Mouse (Mus musculus) lung, embryonic 16.5 days (tissue): ENCODE results near the gene Crlf1. TPM values are rescaled to one million over a fixed set of nuclear protein-coding genes. Genes with fewer than 3 reads are reported as not detected.

ENCODE experiments used
- ATAC-seq: fragments of 200-750 bp; cut with Nextera tagmentation; 2 replicates; pipeline ENCODE4 v1.8.0; 2017; ENCODE audit warnings: low read depth, mild to moderate bottlenecking, moderate library complexity
- H3K27ac ChIP-seq: fragments of 300-500 bp; sonication (generic); 2 replicates; pipeline ENCODE4 v1.5.1; 2014; ENCODE audit warnings: mild to moderate bottlenecking, control low read depth, low read length
- H3K27me3 ChIP-seq: fragments of 300-500 bp; sonication (generic); 2 replicates; pipeline ENCODE4 v1.6.1; 2014; ENCODE audit warnings: low read depth, low read length, mixed read lengths; ENCODE audit not compliant: control insufficient read depth, insufficient read depth
- H3K36me3 ChIP-seq: fragments of 300-500 bp; sonication (generic); 2 replicates; pipeline ENCODE4 v1.6.1; 2014; ENCODE audit warnings: low read length; ENCODE audit not compliant: control insufficient read depth, insufficient read depth
- H3K4me1 ChIP-seq: fragments of 300-500 bp; sonication (generic); replicated peaks from 2 replicates; pipeline ENCODE4 v1.6.1; 2014; ENCODE audit warnings: low read length, mixed read lengths; ENCODE audit not compliant: control insufficient read depth, insufficient read depth
- H3K4me2 ChIP-seq: fragments of 300-500 bp; sonication (generic); 2 replicates; pipeline ENCODE4 v1.6.1; 2014; ENCODE audit warnings: low read depth, low read length, control low read depth
- H3K4me3 ChIP-seq: fragments of 300-500 bp; sonication (generic); 2 replicates; pipeline ENCODE4 v1.5.1; 2014; ENCODE audit warnings: mild to moderate bottlenecking, low read length, control low read depth
- H3K9ac ChIP-seq: fragments of 300-500 bp; sonication (generic); 2 replicates; pipeline ENCODE4 v1.6.1; 2014; ENCODE audit warnings: low read length, control low read depth
- H3K9me3 ChIP-seq: fragments of 300-500 bp; sonication (generic); 2 replicates; pipeline ENCODE4 v1.6.1; 2016; ENCODE audit warnings: low read length; ENCODE audit not compliant: control insufficient read depth
- WGBS: fragments of 180-500 bp; shearing (Covaris S2); extraction: QIAGEN DNeasy Blood & Tissue Kit; methylation state at CpG from one replicate; pipeline ENCODE4 v1.1.7; 2014; 5-methylcytosine and 5-hydroxymethylcytosine counted together
- polyA plus RNA-seq: library from polyadenylated mRNA; unstranded; fragments of >200 nt; fragmentation: Nextera tagmentation; extraction: Ambion mirVana; gene quantifications from 2 replicates; pipeline ENCODE4 v1.2.1, GENCODE M21; 2015

Gene Crlf1
- polyA plus RNA-seq, 1 experiment from 2014 or later: 169 TPM

GRCm38 (mm10) chr8:70547762-70548161, 54.8 kb downstream of the Crlf1 start:
- Histone ChIP-seq H3K27ac (no peak overlapping the region; the same call in 1 of the 2 replicates), H3K9ac (no peak overlapping the region), H3K4me3 (no peak overlapping the region), H3K9me3 (no peaks in the 10 kb centered on the region), H3K4me1 (peaks cover 20% of the 10 kb centered on the region), H3K36me3 (no peaks in the 10 kb centered on the region), H3K27me3 (no peaks in the 10 kb centered on the region), H3K4me2 (no peak overlapping the region)
- 70% methylated on average over 6 of the region's 6 CpGs for WGBS
- no peak for ATAC-seq

DNA sequence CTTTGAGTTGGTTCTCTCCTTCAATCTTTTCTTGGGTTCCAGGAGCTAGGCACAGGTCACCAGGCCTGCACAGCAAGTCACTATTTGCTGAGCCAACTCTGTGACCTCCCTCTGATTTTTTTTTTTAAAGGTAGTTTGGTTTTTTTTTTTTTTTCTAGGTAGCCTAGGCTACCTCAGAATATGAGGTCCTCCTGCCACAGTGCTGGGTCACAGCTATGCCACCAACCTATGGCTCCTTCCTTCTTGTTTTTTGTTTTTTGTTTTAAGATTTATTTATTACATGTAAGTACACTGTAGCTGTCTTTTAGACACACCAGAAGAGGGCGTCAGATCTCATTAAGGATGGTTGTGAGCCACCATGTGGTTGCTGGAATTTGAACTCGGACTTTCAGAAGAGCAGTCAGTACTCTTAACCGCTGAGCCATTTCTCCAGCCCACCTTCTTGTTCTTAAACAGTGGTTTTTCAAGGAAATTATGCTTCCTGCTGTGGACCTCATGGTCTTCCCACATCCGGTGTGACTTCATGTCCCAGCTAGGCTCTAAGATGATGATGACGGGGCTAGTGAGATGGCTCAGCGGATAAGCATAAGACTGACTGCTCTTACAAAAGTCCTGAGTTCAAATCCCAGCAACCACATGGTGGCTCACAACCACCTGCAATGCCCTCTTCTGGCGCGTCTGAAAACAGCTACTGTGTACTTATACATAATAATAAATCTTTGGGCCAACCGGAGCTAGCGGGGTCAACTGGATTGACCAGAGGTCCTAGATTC, 56.6 kb downstream of the Crlf1 start:
- Histone ChIP-seq H3K4me2 (no peak overlapping the region), H3K36me3 (no peaks in the 10 kb centered on the region), H3K4me3 (no peak overlapping the region), H3K9ac (no peak overlapping the region), H3K9me3 (no peaks in the 10 kb centered on the region), H3K27ac (no peak overlapping the region), H3K27me3 (no peaks in the 10 kb centered on the region), H3K4me1 (peaks cover 35% of the 10 kb centered on the region)
- no peak for ATAC-seq
- WGBS: 86% methylated on average over 10 of the region's 10 CpGs

- Histone ChIP-seq H3K4me2 (no peak overlapping the region), H3K9me3 (no peaks in the 10 kb centered on the region), H3K4me3 (no peak overlapping the region), H3K27me3 (no peaks in the 10 kb centered on the region), H3K27ac (no peak overlapping the region), H3K4me1 (peaks cover 35% of the 10 kb centered on the region), H3K36me3 (no peaks in the 10 kb centered on the region), H3K9ac (0 out of 2 replicates have a peak overlapping the region, but pooled peaks have one; percentile 26)
- ATAC-seq: no peak
- 45% methylated on average over 3 of the region's 3 CpGs for WGBS
Measured at GRCm38 (mm10) chr8:70551558-70552161, 58.7 kb downstream of the Crlf1 start.

GRCm38 (mm10) chr8:70552836-70553235, 59.9 kb downstream of the Crlf1 start:
- Histone ChIP-seq H3K4me1 (peaks cover 35% of the 10 kb centered on the region), H3K9me3 (no peaks in the 10 kb centered on the region), H3K27me3 (no peaks in the 10 kb centered on the region), H3K4me2 (no peak overlapping the region), H3K9ac (no peak overlapping the region; the same call in 1 of the 2 replicates), H3K27ac (no peak overlapping the region), H3K36me3 (no peaks in the 10 kb centered on the region), H3K4me3 (no peak overlapping the region)
- 0 out of 2 replicates have a peak, but pooled peaks have one; percentile 34 for ATAC-seq
- WGBS: 9% methylated on average over 1 of the region's 1 CpGs

Other genes starting within 250 kb of the Crlf1 start
- gene Homer3, start 210.3 kb upstream of the Crlf1 start, polyA plus RNA-seq: 60.0 and 66.8 TPM in 2 replicates
- gene Ddx49, start 190.7 kb upstream of the Crlf1 start, polyA plus RNA-seq: 39.6 and 44.8 TPM in 2 replicates
- 325 and 349 TPM in 2 replicates for gene Cope, start 190.6 kb upstream of the Crlf1 start, polyA plus RNA-seq
- 2.4 and 3.0 TPM in 2 replicates for gene Cers1, start 177.4 kb upstream of the Crlf1 start, polyA plus RNA-seq
- 0.40 and 1.4 TPM in 2 replicates for gene Gdf1, start 163.3 kb upstream of the Crlf1 start, polyA plus RNA-seq
- gene Upf1, start 139.9 kb upstream of the Crlf1 start, polyA plus RNA-seq: 8.7 and 10.5 TPM in 2 replicates
- gene Comp, start 119.6 kb upstream of the Crlf1 start, polyA plus RNA-seq: 0.68 and 0.75 TPM in 2 replicates
- 13.9 and 15.4 TPM in 2 replicates for gene Crtc1, start 53.6 kb upstream of the Crlf1 start, polyA plus RNA-seq
- 28.8 and 29.4 TPM in 2 replicates for gene Klhl26, start 16.2 kb upstream of the Crlf1 start, polyA plus RNA-seq
- 5.6 and 7.0 TPM in 2 replicates for gene Tmem59l, start 5.8 kb upstream of the Crlf1 start, polyA plus RNA-seq
- gene Rex1bd, start 13.6 kb downstream of the Crlf1 start, polyA plus RNA-seq: 125 and 133 TPM in 2 replicates
- 917 and 987 TPM in 2 replicates for gene Uba52, start 17.6 kb downstream of the Crlf1 start, polyA plus RNA-seq
- gene Fkbp8, start 34.6 kb downstream of the Crlf1 start, polyA plus RNA-seq: 300 and 319 TPM in 2 replicates
- 54.0 and 55.3 TPM in 2 replicates for gene Kxd1, start 34.8 kb downstream of the Crlf1 start, polyA plus RNA-seq
- gene Ell, start 46.3 kb downstream of the Crlf1 start, polyA plus RNA-seq: 19.8 and 21.4 TPM in 2 replicates
- gene Isyna1, start 101.2 kb downstream of the Crlf1 start, polyA plus RNA-seq: 118 and 121 TPM in 2 replicates
- 106 and 108 TPM in 2 replicates for gene Ssbp4, start 115.7 kb downstream of the Crlf1 start, polyA plus RNA-seq
- gene Lrrc25, start 123.0 kb downstream of the Crlf1 start, polyA plus RNA-seq: 2.0 and 3.2 TPM in 2 replicates
- gene Gdf15, start 139.3 kb downstream of the Crlf1 start, polyA plus RNA-seq: 0.45 and 0.60 TPM in 2 replicates
- 43.6 and 46.7 TPM in 2 replicates for gene Pgpep1, start 167.2 kb downstream of the Crlf1 start, polyA plus RNA-seq
- 197 and 214 TPM in 2 replicates for gene Lsm4, start 180.1 kb downstream of the Crlf1 start, polyA plus RNA-seq
- 26.2 and 28.8 TPM in 2 replicates for gene Jund, start 205.8 kb downstream of the Crlf1 start, polyA plus RNA-seq
- not detected in 2 replicates for gene Iqcn, start 210.3 kb downstream of the Crlf1 start, polyA plus RNA-seq
- 0.26 TPM in 1 of 2 replicates, not detected in the other for gene Gm3336, start 225.4 kb downstream of the Crlf1 start, polyA plus RNA-seq
- gene Pde4c, start 230.6 kb downstream of the Crlf1 start, polyA plus RNA-seq: 0.10 and 0.19 TPM in 2 replicates